Mouse (Mus musculus) liver, adult 2 months (tissue): ENCODE data around the gene Arl1. TPM values are rescaled to one million over a fixed set of nuclear protein-coding genes. Genes with fewer than 3 reads are reported as not detected.
"Not testable (repeated sequence)": the region's sequence is repeated elsewhere in the genome, so short reads cannot be mapped to it uniquely, and the experiment has no call there.

Source experiments
- DNase-seq: peaks from one replicate; pipeline ENCODE4 v3.0.0-alpha.2; 2011; ENCODE audit warnings: low read depth, low spot score; ENCODE audit errors: extremely low read depth
- H3K27ac ChIP-seq: fragments of 200-500 bp; replicated peaks from 2 replicates; pipeline ENCODE4 v1.5.1; 2012; ENCODE audit warnings: low read depth, mild to moderate bottlenecking, control low read depth, inconsistent platforms, low read length; ENCODE audit not compliant: insufficient read depth
- H3K27me3 ChIP-seq: fragments of 200-500 bp; 2 replicates; pipeline ENCODE4 v1.6.1; 2012; ENCODE audit warnings: mild to moderate bottlenecking, moderate library complexity, low read length, inconsistent platforms; ENCODE audit not compliant: control insufficient read depth, insufficient read depth
- H3K36me3 ChIP-seq: fragments of 200-500 bp; 2 replicates; pipeline ENCODE4 v1.6.1; 2012; ENCODE audit warnings: low read length, inconsistent platforms; ENCODE audit not compliant: control insufficient read depth, insufficient read depth
- H3K4me1 ChIP-seq: fragments of 200-500 bp; 2 replicates; pipeline ENCODE4 v1.6.1; 2011; ENCODE audit warnings: low read length; ENCODE audit not compliant: control insufficient read depth, insufficient read depth
- H3K4me3 ChIP-seq: fragments of 200-500 bp; 2 replicates; pipeline ENCODE4 v1.5.1; 2011; ENCODE audit warnings: low read depth, mild to moderate bottlenecking, control low read depth, low read length, moderate library complexity; ENCODE audit not compliant: insufficient read depth
- H3K79me2 ChIP-seq: fragments of 200-500 bp; 2 replicates; pipeline ENCODE4 v1.6.1; 2012; ENCODE audit warnings: inconsistent platforms, mild to moderate bottlenecking, low read length, moderate library complexity; ENCODE audit not compliant: control insufficient read depth, insufficient read depth
- H3K9ac ChIP-seq: fragments of 200-500 bp; 2 replicates; pipeline ENCODE4 v1.6.1; 2012; ENCODE audit warnings: low read depth, mild to moderate bottlenecking, control low read depth, inconsistent platforms, low read length
- CTCF ChIP-seq: fragments of 200-500 bp; IDR thresholded peaks from 2 replicates; pipeline ENCODE4 v1.5.1; 2011; ENCODE audit warnings: low read depth, low read length, control low read depth
- POLR2A ChIP-seq: fragments of 200-500 bp; IDR thresholded peaks from 2 replicates; pipeline ENCODE4 v1.6.1; 2011; ENCODE audit warnings: low read length, control low read depth; ENCODE audit not compliant: insufficient read depth; ENCODE audit errors: extremely low read depth
- WGBS: fragments of 180-500 bp; shearing (Covaris S2); methylation state at CpG from one replicate; pipeline ENCODE4 v1.1.7; 2018; 5-methylcytosine and 5-hydroxymethylcytosine counted together
- polyA plus RNA-seq: library from polyadenylated mRNA; depleted of rRNA; stranded (reverse); fragments of >200 nt; gene quantifications from 2 replicates; pipeline ENCODE4 v1.2.3, GENCODE M21; 2012
- total RNA-seq: library from RNA; depleted of rRNA; stranded (reverse); fragments of >200 nt; gene quantifications from 2 replicates; pipeline ENCODE4 v1.2.3, GENCODE M21; 2014

Gene Arl1
- total and polyA plus RNA-seq, 2 experiments = 30.3 to 98.1 TPM

DNA sequence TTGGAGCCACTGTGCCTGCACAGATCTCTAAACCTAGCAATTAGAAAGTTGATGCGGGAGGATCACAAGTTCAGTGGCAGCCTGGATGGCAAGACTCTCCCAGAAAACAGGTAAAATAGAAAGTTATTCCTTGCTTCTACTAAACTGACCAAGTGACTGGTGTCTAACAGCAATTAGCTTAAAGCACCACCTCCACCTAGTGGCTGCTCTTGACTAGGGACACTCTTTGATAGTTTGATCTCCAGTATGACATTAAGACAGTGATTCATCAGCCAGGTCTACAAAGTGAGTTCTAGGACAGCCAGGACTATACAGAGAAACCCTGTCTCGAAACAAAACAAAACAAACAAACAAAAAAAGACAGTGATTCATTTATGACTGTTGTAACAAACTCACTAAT, 5.3 kb upstream of the Arl1 start:
- Histone ChIP-seq H3K4me1 (no peaks in the 10 kb centered on the region), H3K27ac (no peak overlapping the region), H3K79me2 (no peaks in the 10 kb centered on the region), H3K27me3 (no peaks in the 10 kb centered on the region), H3K36me3 (no peaks in the 10 kb centered on the region), H3K9ac (no peak overlapping the region), H3K4me3 (no peak overlapping the region)
- peak; percentile 46 for TF ChIP-seq CTCF
- no peak for TF ChIP-seq POLR2A
- peak; percentile 46 for DNase-seq
- WGBS = 33% methylated on average over 2 of the region's 2 CpGs

DNA sequence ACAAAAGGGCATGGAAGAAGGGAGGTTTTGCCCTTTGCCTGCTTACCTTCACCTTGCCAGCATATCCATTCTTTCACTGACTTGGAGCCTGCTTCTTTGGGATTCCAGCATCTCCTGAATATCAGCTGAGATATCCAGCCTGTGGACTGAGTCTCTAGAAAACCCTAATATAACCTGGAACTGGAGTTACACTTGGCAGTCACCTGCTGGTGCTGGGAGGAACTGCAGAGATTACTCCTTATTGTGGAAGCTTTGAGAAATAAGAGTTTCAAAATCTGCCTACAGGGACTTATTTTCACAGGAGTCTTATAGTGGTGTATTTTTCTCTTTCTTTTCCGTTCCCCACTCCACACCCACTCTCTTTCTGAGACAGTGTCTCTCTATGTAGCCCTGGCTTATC, 3.5 kb upstream of the Arl1 start:
- H3K4me3 ChIP-seq = no peak overlapping the region
- peak; percentile 39 for DNase-seq
- H3K4me1 ChIP-seq = peaks cover 1% of the 10 kb centered on the region
- no peak overlapping the region for H3K27ac ChIP-seq
- no peaks in the 10 kb centered on the region for H3K36me3 ChIP-seq
- peaks cover 4% of the 10 kb centered on the region; the same call in 1 of the 2 replicates for H3K79me2 ChIP-seq
- no peak overlapping the region for H3K9ac ChIP-seq
- 76% methylated on average over 1 of the region's 1 CpGs for WGBS
- no peak for TF ChIP-seq POLR2A
- TF ChIP-seq CTCF = no peak
- no peaks in the 10 kb centered on the region for H3K27me3 ChIP-seq

DNA sequence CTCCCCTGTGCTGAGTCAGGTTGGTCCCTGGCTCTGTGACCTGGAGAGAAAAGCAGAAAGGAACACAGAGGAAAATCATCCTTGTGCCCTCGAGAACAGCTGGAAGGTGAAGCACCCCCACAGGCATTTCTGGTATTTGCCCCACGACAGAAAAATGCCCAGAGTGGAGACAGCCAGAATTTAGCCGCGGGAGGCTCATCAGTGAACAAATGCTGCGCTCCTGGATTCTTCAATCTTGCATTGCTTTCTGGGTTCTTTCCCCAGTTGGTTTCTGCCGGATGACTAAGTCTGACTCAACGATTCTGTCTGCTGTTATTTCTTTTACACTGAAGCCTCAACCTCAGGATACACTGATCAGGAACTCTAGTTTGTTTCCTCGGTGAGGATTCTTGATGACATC, 2.5 kb upstream of the Arl1 start:
- WGBS = 72% methylated on average over 8 of the region's 8 CpGs
- H3K36me3 ChIP-seq = no peaks in the 10 kb centered on the region
- no peak for DNase-seq
- peaks cover 4% of the 10 kb centered on the region for H3K4me1 ChIP-seq
- H3K9ac ChIP-seq = no peak overlapping the region
- no peak for TF ChIP-seq CTCF
- TF ChIP-seq POLR2A = no peak
- no peak overlapping the region for H3K27ac ChIP-seq
- H3K27me3 ChIP-seq = no peaks in the 10 kb centered on the region
- H3K4me3 ChIP-seq = no peak overlapping the region
- H3K79me2 ChIP-seq = peaks cover 11% of the 10 kb centered on the region; the same call in 1 of the 2 replicates

DNA sequence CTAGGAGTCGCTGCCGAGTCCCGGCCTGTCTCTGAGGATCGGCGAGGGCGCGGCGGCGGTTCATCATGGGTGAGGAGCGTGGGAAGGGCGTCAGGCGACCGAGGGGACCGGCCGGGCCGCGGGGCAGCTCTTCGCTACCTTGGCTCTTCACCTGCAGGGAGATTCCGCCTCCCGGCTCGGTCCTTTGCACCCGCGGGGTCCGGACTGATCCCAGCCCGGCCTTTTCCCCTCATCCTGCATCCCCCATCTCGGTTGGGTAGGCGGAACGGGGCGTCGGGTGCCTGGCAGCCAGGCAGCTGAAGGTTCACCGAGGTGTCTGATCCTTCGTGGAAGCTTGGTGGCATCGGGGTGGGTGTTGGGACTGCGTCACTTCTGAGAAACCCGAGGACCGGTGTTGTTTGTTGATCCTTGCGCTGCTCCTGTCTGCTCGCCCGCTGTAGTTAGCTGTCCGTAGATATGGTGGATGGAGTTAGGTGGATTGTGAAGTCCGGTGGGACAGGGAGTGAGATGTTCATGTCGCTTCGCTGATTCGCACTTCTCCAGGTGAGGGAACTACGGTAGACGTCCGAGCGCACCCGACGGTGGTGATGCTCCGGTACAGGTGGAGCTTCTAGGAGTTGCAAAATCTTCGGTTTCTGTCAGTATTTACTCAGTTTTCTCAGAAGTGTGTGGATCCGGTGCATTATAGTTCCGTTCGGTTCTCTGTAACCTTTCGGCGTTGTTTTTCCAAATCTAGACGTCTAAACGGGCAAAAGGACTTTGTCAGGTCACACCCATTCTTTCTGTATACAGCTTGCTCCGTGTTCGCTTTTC, 1.0 kb downstream of the Arl1 start:
- no peaks in the 10 kb centered on the region for H3K27me3 ChIP-seq
- DNase-seq = peak; percentile 37
- H3K79me2 ChIP-seq = peaks cover 14% of the 10 kb centered on the region; the same call in 1 of the 2 replicates
- peaks cover 4% of the 10 kb centered on the region for H3K36me3 ChIP-seq
- TF ChIP-seq POLR2A = no peak
- TF ChIP-seq CTCF = no peak
- H3K4me3 ChIP-seq = peak overlapping the region; percentile 92
- H3K9ac ChIP-seq = peak overlapping the region; percentile 96
- peak overlapping the region; percentile 86 for H3K27ac ChIP-seq
- under 1% methylated on average over 61 of the region's 61 CpGs for WGBS
- H3K4me1 ChIP-seq = peaks cover 4% of the 10 kb centered on the region

DNA sequence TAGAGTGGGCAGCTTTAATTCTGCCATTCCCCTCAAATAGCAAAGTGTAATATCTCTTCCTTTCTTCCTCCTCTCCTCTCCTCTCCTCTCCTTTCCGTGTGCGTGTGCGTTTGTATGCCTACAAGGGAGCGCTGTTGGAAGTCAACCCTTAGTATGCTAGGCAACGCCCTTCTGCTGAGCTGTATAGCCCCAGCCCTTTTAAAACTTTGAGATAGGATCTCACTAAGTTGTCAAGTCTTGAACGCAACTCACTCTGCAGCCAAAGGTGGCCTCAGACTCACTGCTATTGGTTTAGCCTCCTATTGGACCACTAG, 1.6 kb downstream of the Arl1 start:
- WGBS = 3% methylated on average over 6 of the region's 6 CpGs
- Histone ChIP-seq H3K79me2 (peaks cover 14% of the 10 kb centered on the region; the same call in 1 of the 2 replicates), H3K9ac (peak overlapping the region; percentile 96), H3K36me3 (peaks cover 9% of the 10 kb centered on the region), H3K27ac (no peak overlapping the region), H3K4me3 (peak overlapping the region; percentile 92), H3K27me3 (no peaks in the 10 kb centered on the region), H3K4me1 (peaks cover 4% of the 10 kb centered on the region)
- TF ChIP-seq POLR2A = no peak
- TF ChIP-seq CTCF = no peak
- DNase-seq = no peak

DNA sequence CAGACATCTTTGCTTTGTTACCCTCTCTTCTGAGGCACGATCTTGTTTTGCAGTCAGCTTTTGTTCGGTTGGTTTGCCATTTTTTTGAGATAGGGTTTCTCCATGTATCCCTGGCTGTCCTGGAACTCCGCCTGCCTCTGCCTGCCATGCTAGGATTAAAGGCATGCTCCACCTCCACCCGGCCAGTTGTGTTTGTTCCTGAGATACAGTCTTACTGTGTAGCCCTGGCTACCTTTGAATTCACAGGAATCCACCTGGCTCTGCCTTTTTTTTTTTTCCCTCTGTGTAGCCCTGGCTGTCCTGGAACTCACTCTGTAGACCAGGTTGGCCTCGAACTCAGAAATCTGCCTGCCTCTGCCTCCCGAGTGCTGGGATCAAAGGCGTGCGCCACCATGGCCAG, 8.4 kb downstream of the Arl1 start:
- not testable (repeated sequence) for H3K4me3 ChIP-seq, H3K27me3 ChIP-seq
- WGBS = 96% methylated on average over 8 of the region's 8 CpGs

More for the DNA sequence above, 8.4 kb downstream of the Arl1 start:
- not testable (repeated sequence) for DNase-seq, H3K4me1 ChIP-seq, H3K79me2 ChIP-seq, H3K9ac ChIP-seq, H3K27ac ChIP-seq
- peaks cover 44% of the 10 kb centered on the region for H3K36me3 ChIP-seq
